Mouse (Mus musculus): ENCODE measurements around the gene Dusp28. TPM values are rescaled to one million over a fixed set of nuclear protein-coding genes. Genes with fewer than 3 reads are reported as not detected.

The Dusp28 gene
- total and polyA plus RNA-seq, 3 experiments: 11.9 to 12.0 TPM; not detected in 1

GRCm38 (mm10) chr1:92877431-92877978 lies 29.3 kb upstream of the Dusp28 start:
- H3K27me3 ChIP-seq (ENCODE audit: control insufficient read depth in 1 of 2, insufficient read depth in 2 of 2, low read length in 2 of 2): no peaks in the 10 kb centered on the region
- no peaks in the 10 kb centered on the region for H3K79me2 ChIP-seq (ENCODE audit: control insufficient read depth, insufficient read depth, low read length, poor library complexity)
- H3K27ac ChIP-seq (ENCODE audit: control insufficient read depth, low read depth, low read length): no peak overlapping the region
- H3K36me3 ChIP-seq (ENCODE audit: control insufficient read depth in 1 of 2, insufficient read depth in 2 of 2, low read length in 2 of 2): no peaks in the 10 kb centered on the region
- H3K9ac ChIP-seq (ENCODE audit: control insufficient read depth, low read depth, low read length, poor library complexity, severe bottlenecking): no peak overlapping the region
- no peak for TF ChIP-seq RCOR1 (IDR thresholded peaks at IDR 0.05; ENCODE audit: low read depth, low read length)
- no peak for TF ChIP-seq ZKSCAN1 (IDR thresholded peaks at IDR 0.05; ENCODE audit: low read depth, low read length)
- TF ChIP-seq ZMIZ1 (IDR thresholded peaks at IDR 0.05; ENCODE audit: low read depth, low read length): no peak
- no peak for TF ChIP-seq CTCF (IDR thresholded peaks at IDR 0.05 in 2 of 3, conservative IDR thresholded peaks at IDR 0.05 in 1 of 3; ENCODE audit: control insufficient read depth in 1 of 3, insufficient read depth in 1 of 3, low read depth in 2 of 3, low read length in 3 of 3, poor library complexity in 1 of 3, severe bottlenecking in 1 of 3)
- no peak for TF ChIP-seq SMC3 (IDR thresholded peaks at IDR 0.05; ENCODE audit: low read depth, low read length)
- TF ChIP-seq EP300 (IDR thresholded peaks at IDR 0.05; ENCODE audit: low read depth in 1 of 2, low read length in 2 of 2): no peak
- TF ChIP-seq USF2 (IDR thresholded peaks at IDR 0.05; ENCODE audit: borderline replicate concordance in 1 of 2, insufficient read depth in 1 of 2, low read depth in 1 of 2, low read length in 2 of 2): no peak
- TF ChIP-seq POLR2A (IDR thresholded peaks at IDR 0.05; ENCODE audit: control insufficient read depth in 1 of 2, insufficient read depth in 1 of 2, low read depth in 1 of 2, low read length in 2 of 2, poor library complexity in 1 of 2): no peak
- TF ChIP-seq TAL1 (IDR thresholded peaks at IDR 0.05; ENCODE audit: low read length): no peak
- TF ChIP-seq MYC (IDR thresholded peaks at IDR 0.05; ENCODE audit: low read depth, low read length): no peak
- no peak for TF ChIP-seq ETS1 (IDR thresholded peaks at IDR 0.05; ENCODE audit: low read depth, low read length)
- H3K4me3 ChIP-seq (ENCODE audit: control insufficient read depth in 1 of 2, insufficient read depth in 1 of 2, low read depth in 2 of 2, low read length in 2 of 2): no peak overlapping the region
- no peaks in the 10 kb centered on the region for H3K4me1 ChIP-seq (ENCODE audit: control insufficient read depth in 1 of 2, insufficient read depth in 2 of 2, low read length in 2 of 2)
- DNase-seq (ENCODE audit: low read depth, low spot score): no peak
- H3K9me3 ChIP-seq (replicated peaks; ENCODE audit: insufficient read depth, low read length): no peaks in the 10 kb centered on the region

GRCm38 (mm10) chr1:92878066-92878741 lies 28.6 kb upstream of the Dusp28 start:
- Histone ChIP-seq H3K9ac (ENCODE audit: control insufficient read depth, low read depth, low read length, poor library complexity, severe bottlenecking) (no peak overlapping the region), H3K4me3 (ENCODE audit: control insufficient read depth in 1 of 2, insufficient read depth in 1 of 2, low read depth in 2 of 2, low read length in 2 of 2) (no peak overlapping the region), H3K36me3 (ENCODE audit: control insufficient read depth in 1 of 2, insufficient read depth in 2 of 2, low read length in 2 of 2) (no peaks in the 10 kb centered on the region), H3K27ac (ENCODE audit: control insufficient read depth, low read depth, low read length) (no peak overlapping the region), H3K9me3 (replicated peaks; ENCODE audit: insufficient read depth, low read length) (no peaks in the 10 kb centered on the region), H3K4me1 (ENCODE audit: control insufficient read depth in 1 of 2, insufficient read depth in 2 of 2, low read length in 2 of 2) (no peaks in the 10 kb centered on the region), H3K27me3 (ENCODE audit: control insufficient read depth in 1 of 2, insufficient read depth in 2 of 2, low read length in 2 of 2) (no peaks in the 10 kb centered on the region), H3K79me2 (ENCODE audit: control insufficient read depth, insufficient read depth, low read length, poor library complexity) (no peaks in the 10 kb centered on the region)
- no peak for DNase-seq (ENCODE audit: low read depth, low spot score)
- no peak for TF ChIP-seq UBTF (IDR thresholded peaks at IDR 0.05; ENCODE audit: borderline replicate concordance, insufficient read depth, low read depth, low read length)
- no peak for TF ChIP-seq NELFE (IDR thresholded peaks at IDR 0.05; ENCODE audit: low read depth, low read length)
- no peak for TF ChIP-seq USF1 (IDR thresholded peaks at IDR 0.05; ENCODE audit: low read depth, low read length)
- no peak for TF ChIP-seq TBP (IDR thresholded peaks at IDR 0.05; ENCODE audit: low read depth, low read length)
- TF ChIP-seq EP300 (IDR thresholded peaks at IDR 0.05; ENCODE audit: low read depth in 1 of 2, low read length in 2 of 2): no peak
- TF ChIP-seq ZNF384 (IDR thresholded peaks at IDR 0.05; ENCODE audit: low read depth, low read length): no peak
- no peak for TF ChIP-seq MAFK (IDR thresholded peaks at IDR 0.05; ENCODE audit: borderline replicate concordance, low read depth, low read length)
- no peak for TF ChIP-seq TCF12 (IDR thresholded peaks at IDR 0.05; ENCODE audit: low read depth, low read length)
- no peak for TF ChIP-seq SIN3A (IDR thresholded peaks at IDR 0.05; ENCODE audit: low read length)
- TF ChIP-seq POLR2AphosphoS5 (IDR thresholded peaks at IDR 0.05; ENCODE audit: borderline replicate concordance, low read depth, low read length): no peak; the same call in 1 of the 2 replicates
- TF ChIP-seq KAT2A (conservative IDR thresholded peaks at IDR 0.05; ENCODE audit: low read depth, low read length): no peak
- TF ChIP-seq BHLHE40 (IDR thresholded peaks at IDR 0.05; ENCODE audit: borderline replicate concordance, low read depth, low read length): no peak
- no peak for TF ChIP-seq MXI1 (IDR thresholded peaks at IDR 0.05; ENCODE audit: low read depth, low read length)
- no peak for TF ChIP-seq GABPA (IDR thresholded peaks at IDR 0.05; ENCODE audit: low read depth, low read length)
- no peak for TF ChIP-seq TAL1 (IDR thresholded peaks at IDR 0.05; ENCODE audit: low read length)
- no peak for TF ChIP-seq JUND (IDR thresholded peaks at IDR 0.05; ENCODE audit: low read depth, low read length)
- no peak for TF ChIP-seq POLR2A (IDR thresholded peaks at IDR 0.05; ENCODE audit: control insufficient read depth in 1 of 2, insufficient read depth in 1 of 2, low read depth in 1 of 2, low read length in 2 of 2, poor library complexity in 1 of 2)
- no peak for TF ChIP-seq CHD2 (IDR thresholded peaks at IDR 0.05; ENCODE audit: low read length)
- no peak for TF ChIP-seq E2F4 (IDR thresholded peaks at IDR 0.05; ENCODE audit: borderline replicate concordance, low read depth, low read length)

Measured in MEL (cell line).